Mouse (Mus musculus) left cerebral cortex, adult 8-10 months (tissue): ENCODE results near the gene Rad51c. TPM values are rescaled to one million over a fixed set of nuclear protein-coding genes. Genes with fewer than 3 reads are reported as not detected.
"Not testable (repeated sequence)": the region's sequence is repeated elsewhere in the genome, so short reads cannot be mapped to it uniquely, and the experiment has no call there.

ENCODE experiments used
- DNase-seq, 2 experiments: peaks; one replicate each; pipeline ENCODE4 v3.0.0; 2022; ENCODE audit warnings: low spot score in 2 of 2
- total RNA-seq, 4 experiments: library from RNA; stranded (reverse); gene quantifications; 2 replicates each; pipeline ENCODE4 v1.2.4; 2022

Gene Rad51c
- total RNA-seq, 4 experiments from 2014 or later = 2.6 to 4.7 (median 4.0) TPM

DNA sequence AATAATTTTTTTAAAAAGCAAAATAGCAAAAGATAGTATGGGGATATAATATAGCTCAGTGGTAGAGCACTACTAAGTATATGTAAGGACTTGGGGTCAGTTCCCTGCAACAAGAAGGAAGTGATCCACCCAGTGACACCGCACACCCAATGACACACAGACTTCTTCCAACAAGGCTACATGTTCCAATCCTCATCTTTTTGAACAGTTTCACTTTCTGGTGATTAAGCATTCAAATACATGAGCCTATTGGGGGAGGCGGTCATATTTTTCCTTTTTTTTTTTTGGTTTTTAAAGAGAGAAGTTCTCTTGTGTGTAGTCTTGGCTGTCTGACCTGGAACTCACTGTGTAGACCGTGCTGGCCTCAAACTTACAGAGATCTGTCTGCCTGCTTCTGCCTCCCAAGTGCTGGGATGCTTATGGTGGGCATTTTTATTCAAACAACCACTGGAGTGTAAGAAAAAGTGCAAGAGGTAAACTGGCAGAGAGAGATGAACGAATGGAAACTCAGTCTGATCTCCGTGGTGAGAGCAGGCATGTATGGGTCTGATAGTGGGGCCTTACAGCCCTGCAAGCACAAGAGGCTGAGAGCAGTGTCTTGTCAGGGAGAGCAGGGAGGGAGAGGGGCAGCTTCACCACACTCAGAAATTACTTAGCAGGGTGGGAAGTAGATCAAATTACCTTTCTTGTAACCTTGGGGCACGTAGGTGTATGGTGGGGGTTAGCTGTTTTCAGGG, 28.3 kb upstream of the Rad51c start:
- no peak for DNase-seq

DNA sequence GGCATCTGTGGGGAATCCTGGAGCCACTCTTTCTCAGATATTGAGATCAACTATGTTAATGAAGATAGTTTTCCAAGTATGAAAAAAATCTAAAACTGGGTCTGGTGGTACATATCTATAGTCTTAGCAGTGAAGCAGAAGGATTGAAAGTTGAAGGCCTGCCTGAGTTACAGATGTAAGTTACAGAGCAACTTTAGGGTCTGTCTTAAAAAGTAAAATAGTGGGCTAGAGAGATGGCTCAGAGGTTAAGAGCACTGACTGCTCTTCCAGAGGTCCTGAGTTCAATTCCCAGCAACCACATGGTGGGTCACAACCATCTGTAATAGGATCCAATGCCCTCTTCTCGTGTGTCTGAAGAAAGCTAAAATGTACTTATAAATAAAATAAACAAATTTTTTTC, 27.7 kb upstream of the Rad51c start:
- no peak for DNase-seq

DNA sequence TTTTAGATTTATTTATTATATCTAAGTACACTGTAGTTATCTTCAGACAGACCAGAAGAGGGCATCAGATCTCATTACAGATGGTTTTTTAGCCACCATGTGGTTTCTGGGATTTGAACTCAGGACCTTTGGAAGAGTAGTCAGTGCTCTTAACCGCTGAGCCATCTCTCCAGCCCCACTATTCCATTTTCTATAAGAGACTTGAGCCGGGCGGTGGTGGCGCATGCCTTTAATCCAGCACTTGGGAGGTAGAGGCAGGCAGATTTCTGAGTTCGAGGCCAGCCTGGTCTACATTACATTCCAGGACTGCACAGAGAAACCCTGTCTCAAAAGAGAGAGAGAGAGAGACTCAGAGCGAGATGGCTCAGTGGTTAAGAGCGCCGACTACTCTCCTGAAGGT, 27.1 kb upstream of the Rad51c start:
- not testable (repeated sequence) for DNase-seq

DNA sequence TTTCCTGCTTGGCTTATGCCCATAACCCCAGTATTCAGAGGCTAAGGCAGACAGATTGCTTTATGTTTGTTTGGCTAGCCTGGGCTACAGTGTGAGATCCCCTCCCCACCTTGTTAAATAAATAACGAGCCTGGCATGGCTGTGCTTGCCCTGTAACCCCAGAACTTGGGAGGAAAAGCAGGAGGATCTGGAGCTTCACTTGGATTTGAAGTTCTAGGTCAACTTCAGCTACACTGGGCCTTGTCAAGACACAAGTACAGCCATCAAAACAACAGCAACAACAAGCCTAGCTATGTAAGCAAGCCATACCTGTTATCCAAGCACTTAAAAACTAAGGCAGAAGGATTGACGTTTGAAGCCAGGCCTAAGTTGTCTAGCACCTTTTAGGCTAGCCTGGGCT, 25.6 kb upstream of the Rad51c start:
- no peak for DNase-seq

DNA sequence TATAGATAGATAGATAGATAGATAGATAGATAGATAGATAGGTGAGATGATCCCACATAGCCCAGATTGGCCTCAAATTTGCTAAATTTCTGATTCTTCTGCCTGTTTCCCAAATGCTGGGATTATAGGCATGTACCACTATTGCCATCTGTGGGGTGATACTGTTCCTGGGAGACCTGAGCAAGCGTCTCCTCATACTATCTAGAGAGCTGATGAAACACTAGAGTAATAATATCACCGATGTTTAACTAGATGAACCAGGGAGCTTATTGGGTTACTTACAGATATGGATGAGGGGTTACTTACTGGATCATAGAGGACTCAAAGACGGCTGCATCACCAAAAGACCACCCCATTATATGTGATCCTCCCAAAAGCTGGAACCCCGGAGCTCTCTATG, 24.6 kb upstream of the Rad51c start:
- no peak for DNase-seq

DNA sequence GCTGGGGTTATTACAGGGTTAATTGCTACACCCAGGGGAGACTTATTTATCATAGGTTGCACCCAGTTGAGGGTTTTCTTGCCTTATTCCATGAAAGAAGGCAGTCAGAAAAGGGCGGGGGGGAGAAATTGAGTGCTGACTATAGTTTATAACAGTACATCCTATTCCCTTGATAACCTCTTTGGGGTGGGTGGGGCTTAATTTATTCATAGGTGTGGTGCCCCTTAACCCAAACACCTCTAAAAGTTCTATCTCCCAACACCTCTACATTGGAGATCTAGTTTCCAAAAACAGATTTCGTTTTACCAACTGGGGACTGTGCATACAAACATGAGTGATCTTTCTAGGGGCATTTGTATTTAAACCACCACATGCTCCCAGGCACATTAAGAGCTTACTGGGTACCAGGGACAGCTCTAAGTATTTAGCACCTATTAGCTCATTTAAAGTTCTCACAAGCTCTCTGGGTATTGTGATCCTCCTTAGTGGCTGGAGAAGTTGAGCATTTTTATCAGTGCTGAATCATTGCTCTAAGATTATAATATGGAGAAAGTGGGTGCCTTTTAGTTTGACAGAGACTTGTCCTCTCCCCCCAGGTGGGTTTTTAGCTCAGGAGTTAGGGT, 23.4 kb upstream of the Rad51c start:
- no peak for DNase-seq

DNA sequence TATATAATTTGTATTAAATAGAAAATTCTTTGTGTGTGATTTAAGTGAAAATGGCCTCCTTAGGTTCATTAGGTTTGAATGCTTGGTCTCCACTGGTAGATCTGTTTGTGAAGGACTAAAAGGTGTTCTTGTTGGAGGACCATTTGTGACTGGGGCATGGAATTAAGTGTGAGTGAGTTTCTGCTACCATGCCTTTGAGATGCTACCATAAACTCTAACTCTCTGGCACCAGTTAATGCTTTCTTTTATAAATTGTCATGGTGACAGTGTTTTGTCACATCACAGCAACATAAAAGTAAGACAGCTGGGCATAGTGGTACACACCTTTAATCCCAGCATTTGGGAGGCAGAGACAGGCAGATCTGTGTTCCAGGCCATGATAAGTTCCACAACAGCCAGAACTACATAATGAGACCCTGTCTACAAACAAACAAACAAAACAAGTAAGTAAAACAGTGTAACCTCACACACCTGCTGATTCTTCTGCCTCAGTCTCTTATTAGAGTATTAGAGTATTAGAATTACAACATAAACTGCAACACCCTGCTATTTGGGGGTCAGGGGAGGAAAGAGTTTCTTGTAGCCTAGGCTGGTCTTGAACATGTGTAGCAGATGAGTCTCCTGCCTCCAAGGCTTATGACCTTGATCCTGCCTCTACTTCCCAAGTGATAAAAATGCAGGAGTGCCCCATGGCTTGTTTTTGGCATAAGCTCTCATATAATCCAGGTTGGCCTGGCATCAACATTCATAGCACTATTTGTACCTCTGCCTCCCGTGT, 22.7 kb upstream of the Rad51c start:
- no peak for DNase-seq

DNA sequence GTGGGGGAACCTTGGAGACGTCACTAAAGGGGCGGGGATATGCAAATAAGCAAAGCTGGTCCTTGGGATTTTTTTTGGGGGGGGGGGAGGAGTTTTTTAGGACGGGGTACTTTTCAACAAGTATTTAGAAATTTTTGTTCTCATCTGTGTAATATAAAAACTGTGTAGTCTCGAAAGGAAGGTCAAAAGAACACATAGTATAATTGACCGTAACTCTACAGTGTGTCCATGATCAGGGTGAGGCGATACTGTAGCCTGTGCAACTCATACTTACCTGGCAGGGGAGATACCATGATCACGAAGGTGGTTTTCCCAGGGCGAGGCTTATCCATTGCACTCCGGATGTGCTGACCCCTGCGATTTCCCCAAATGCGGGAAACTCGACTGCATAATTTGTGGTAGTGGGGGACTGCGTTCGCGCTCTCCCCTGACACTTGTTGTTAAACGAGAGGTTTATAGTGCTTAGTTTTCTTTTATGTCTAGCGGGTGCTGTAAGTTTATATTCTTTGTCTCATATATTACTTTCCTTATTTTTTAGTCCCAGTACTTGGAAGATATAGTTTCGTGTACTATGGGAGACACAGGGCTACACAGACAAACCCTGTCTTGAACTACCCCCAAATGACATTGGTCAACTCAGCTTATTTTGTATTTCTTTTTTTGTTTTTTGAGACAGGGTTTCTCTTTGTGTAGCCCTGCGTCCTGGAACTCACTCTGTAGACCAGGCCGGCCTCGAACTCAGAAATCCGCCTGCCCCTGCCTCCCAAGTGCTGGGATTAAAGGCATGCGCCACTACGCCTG, 21.9 kb upstream of the Rad51c start:
- peak; percentile 83 to 87 for DNase-seq

DNA sequence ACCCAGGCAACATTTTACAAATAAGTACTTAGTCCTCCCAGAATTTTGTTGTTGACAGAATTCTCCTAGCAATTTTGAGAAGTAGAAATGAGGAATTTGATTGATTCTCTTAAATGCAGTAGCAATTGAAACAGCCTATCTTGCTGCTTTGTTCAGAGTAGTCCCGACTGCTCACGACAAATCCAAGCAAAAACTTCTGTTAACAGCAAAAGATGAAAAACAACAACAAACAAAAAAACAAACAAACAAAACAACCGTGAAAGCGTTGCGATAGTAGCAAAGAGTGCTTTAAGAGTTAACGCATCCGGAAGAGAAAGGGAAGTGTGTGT, 21.3 kb upstream of the Rad51c start:
- no peak for DNase-seq

DNA sequence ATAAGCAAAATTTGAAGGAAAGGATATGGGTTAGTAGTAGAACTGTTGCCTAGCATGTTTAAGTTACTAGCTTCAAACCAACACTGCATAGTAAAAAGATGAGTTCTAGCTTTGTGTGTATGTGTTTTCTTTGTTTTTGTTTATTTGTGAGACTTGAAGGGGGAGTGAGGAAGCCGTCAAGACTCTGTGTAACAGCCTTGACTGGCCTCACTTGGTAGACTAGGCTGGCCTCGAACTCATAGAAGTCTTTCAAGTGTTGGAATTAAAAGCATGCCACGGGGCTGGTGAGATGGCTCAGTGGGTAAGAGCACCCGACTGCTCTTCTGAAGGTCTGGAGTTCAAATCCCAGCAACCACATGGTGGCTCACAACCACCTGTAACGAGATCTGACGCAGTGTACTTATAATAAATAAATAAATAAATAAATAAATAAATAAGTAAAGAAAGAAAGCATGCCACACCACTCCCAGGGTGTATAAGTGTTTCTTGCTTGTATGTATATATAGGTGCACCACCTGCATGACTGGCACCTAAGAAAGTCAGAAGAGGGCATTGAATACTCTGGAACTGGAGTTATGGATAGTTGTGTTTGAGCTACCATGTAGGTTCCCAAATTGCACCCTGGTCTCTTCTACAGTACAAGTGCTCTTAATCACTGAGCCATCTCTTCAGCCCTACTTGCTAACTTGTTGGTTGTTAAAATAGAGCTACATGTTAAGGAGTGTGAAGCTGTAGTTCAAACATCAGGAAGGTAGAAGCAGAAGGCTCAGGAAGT, 19.0 kb upstream of the Rad51c start:
- DNase-seq = no peak

DNA sequence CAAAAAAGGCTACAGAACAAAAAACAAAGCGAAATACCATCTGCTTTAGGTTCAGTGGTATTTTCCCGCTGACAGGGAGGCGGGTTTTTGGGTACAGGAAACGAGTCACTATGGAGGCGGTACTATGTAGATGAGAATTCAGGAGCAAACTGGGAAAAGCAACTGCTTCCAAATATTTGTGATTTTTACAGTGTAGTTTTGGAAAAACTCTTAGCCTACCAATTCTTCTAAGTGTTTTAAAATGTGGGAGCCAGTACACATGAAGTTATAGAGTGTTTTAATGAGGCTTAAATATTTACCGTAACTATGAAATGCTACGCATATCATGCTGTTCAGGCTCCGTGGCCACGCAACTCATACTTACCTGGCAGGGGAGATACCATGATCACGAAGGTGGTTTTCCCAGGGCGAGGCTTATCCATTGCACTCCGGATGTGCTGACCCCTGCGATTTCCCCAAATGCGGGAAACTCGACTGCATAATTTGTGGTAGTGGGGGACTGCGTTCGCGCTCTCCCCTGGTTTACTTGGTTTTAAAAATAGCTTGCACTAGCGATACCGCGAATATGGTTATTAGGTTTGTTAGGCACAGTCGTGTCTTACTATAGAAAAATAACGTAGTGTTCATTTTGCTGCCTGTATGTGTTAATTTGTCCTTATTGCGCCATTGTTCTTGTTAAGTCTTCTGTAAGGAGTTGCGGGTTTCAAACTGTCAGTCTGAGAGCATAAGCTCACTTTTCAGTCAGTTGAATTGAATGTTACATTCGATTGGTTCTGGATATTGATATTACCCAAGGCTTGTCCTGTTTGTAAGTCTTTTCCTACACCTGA, 18.0 kb upstream of the Rad51c start:
- DNase-seq = peak; percentile 90 to 93

DNA sequence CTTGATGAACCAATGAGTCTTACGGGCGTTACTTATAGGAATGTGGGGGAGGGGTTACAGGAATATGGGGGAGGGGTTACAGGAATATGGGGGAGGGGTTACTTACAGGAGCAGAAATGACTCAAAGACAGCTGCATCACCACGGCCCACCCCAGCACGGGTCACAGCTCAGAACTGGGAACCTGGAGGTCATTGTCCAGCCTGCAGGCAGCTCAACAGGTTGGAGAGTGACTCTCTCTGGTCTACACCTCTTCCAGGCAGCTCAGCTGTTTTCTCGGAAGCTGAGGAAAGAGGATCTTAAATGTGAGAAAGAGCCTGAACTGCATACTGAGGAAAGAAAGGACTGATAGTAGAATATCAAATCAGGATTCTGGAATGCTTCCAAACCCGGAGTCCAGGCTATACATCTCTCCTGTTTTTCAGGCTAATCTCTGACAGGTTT, 17.0 kb upstream of the Rad51c start:
- DNase-seq = no peak

DNA sequence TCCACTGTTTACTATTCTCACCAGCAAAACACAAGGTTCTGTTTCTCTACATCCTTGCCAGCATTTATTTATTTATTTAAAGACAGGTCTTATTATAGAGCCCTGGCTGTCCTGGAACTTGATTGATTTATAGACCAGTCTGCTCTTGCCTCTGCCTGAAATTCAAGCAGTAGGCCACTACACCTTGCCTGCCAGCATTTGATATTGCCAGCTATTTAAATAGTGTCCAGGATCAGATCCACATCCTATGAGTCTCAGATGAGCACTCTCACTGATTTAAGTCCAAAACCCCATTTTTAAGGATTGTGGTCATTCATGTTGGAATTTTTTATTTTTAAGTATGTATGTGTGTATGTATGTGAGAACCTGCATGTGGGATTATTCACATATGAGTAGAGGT, 16.1 kb upstream of the Rad51c start:
- no peak for DNase-seq

DNA sequence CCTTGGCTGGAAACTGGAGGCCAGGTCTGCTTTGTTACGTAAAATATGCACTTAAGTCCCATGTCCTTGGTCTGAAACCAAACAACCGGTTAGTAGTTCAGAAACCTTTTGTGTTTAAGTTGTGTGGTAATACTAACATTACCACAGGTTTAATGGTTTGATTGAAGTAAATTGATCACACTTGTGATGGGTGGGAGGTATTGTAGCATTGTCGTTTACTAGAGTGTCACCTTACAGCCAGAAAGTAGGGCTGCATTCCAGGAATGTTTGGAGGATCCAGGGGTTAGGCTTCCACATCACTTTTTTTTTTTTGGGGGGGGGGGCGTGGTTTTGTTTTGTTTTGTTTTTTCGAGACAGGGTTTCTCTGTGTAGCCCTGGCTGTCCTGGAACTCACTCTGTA, 11.4 kb upstream of the Rad51c start:
- no peak for DNase-seq

DNA sequence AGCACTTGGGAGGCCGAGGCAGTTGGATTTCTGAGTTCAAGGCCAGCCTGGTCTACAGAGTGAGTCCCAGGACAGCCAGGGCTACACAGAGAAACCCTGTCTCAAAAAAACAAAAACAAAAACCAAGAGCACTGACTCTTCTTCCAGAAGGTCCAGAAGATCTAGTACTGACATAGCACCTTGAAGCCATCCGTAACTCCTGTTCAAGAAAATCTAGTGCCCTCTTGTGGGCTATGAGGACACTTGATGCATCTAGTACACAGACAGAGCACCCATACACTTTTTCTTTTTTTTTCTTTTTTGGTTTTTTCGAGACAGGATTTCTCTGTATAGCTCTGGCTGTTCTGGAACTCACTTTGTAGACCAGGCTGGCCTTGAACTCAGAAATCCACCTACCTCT, 8.7 kb upstream of the Rad51c start:
- not testable (repeated sequence) for DNase-seq

DNA sequence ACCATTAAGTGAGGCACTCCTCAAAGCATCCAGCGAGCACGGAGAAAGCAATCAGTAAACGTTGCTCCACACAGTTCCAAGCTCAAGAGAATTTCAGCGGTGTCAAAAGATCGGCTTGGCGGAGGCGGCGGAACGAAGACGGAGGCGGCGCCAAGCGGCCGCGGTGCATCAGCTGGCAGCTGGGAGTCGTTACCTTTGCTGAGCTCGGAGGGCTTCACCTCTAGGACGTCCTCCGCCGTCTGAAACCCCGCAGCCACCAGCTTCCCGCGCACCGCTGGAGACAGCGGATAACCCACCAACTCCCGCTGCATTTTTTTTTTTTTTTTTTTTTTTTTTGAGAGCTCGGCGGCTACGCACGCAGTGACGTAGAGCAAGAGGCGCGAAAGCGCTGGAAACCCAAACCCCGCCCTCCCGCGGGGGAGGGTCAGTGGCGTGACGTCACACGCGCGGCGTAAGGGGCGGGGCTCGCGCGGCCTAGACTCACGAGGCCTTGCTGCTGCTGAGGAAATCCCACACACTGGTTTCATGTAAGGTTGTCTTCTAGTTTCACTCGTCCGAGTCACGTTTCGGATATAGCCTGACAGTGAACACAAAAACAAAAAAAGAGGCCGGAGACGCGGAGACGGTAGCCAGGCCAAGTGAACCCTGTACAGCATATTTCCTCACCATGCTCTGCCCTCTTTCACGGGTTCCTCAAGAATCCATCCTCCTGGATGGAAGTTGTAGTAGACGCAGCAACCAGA, 472 bp downstream of the Rad51c start:
- peak; percentile 86 to 93 for DNase-seq

DNA sequence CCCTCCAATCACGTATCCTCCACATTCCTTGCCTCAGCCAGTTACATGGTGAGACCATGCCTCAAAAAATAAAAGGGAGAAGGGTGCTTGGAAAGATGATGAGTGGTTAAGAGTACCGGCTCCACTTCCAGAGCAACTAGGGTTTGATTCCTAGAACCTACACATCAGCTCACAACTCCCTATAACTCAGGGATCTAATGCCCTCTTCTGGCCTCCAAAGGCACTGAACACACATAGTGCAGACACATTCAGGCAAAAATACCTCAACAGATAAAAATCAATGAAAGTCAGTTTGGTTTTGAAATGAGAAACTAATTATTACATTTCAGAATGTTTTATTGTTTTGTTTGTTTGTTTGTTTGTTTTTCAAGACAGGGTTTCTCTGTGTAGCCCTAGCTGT, 6.4 kb downstream of the Rad51c start:
- DNase-seq = no peak

DNA sequence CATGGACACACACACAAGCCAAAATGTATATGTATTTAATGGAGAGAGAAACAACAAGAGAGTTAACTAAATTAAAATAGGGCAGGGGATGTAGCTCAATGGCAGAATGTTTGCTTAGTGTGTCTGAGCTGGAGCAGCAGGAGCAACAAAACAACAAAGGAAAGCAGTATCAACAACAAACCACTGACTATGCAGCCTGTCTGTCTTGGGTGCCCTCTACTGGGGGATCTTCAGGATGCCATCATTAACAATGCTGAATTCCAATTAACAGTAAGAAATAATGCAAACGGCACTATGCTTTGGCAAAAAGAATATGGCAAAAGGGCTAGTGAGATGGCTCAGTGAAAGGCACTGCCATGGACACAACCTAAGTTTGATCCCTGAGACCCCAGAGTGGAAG, 10.9 kb downstream of the Rad51c start:
- peak; percentile 21 to 22 for DNase-seq

DNA sequence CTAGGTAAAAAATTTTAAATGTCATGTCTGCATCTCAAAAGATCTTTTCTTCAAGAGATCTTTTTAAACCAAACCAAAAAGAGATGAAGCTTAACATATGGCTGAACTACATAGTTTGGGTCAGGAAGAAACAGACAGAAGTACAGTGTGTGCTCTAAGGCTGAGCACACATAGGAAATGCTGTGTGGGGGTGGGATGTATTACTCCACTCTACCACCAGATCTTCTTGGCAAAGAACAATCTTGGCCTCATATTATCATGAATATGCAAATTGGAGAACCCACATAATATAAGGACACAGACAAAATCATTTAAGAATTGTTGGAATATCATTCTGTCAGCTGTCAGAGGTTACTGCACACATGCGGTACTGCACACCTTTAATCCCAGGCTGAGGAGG, 19.1 kb downstream of the Rad51c start:
- DNase-seq = no peak
